Mouse (Mus musculus): ENCODE measurements around the gene Fam19a1. TPM values are rescaled to one million over a fixed set of nuclear protein-coding genes. Genes with fewer than 3 reads are reported as not detected.

The Fam19a1 gene
- polyA plus RNA-seq, 2 experiments = 0.89 to 3.4 TPM

DNA sequence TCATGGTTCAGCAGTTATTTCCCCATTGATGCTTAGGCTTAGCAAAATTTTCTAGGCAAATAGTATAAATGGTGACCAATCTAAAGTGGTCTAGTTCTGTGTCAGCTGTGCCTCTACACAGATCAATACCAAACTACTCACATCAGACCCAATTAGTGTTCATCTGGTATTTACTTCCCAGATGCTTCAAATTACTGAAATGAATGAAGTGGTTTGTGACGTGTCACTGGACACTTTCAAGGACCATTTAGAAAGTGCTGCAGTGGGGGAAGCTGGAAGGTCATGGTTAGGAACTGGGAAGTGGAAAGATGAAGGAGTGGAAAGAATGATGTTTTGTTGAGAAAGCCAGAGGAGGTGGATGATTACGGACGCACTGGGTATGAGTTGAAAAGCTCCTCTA lies 139.0 kb downstream of the Fam19a1 start:
- H3K36me3 ChIP-seq (ENCODE audit: control insufficient read depth, insufficient read depth, low read length) = no peaks in the 10 kb centered on the region
- H3K9ac ChIP-seq (ENCODE audit: low read depth, low read length, severe bottlenecking) = no peak overlapping the region
- 32% methylated on average over 3 of the region's 3 CpGs for WGBS
- H3K27ac ChIP-seq (replicated peaks; ENCODE audit: low read depth, low read length) = no peak overlapping the region
- ATAC-seq (ENCODE audit: low FRiP score, low read depth) (no peak), DNase-seq (ENCODE audit: low spot score) (no peak)
- no peak overlapping the region for H3K4me3 ChIP-seq (replicated peaks; ENCODE audit: low read length)
- H3K27me3 ChIP-seq (ENCODE audit: control insufficient read depth, insufficient read depth, low read length) = no peaks in the 10 kb centered on the region
- no peaks in the 10 kb centered on the region for H3K4me1 ChIP-seq (ENCODE audit: control insufficient read depth, insufficient read depth, low read length)
- no peak for TF ChIP-seq POLR2A (IDR thresholded peaks at IDR 0.05; ENCODE audit: borderline replicate concordance, extremely low read depth, insufficient read depth, insufficient read length)
- H3K9me3 ChIP-seq (ENCODE audit: control insufficient read depth, low read length) = no peaks in the 10 kb centered on the region
- no peak overlapping the region for H3K4me2 ChIP-seq (replicated peaks; ENCODE audit: low read depth, low read length, severe bottlenecking)

DNA sequence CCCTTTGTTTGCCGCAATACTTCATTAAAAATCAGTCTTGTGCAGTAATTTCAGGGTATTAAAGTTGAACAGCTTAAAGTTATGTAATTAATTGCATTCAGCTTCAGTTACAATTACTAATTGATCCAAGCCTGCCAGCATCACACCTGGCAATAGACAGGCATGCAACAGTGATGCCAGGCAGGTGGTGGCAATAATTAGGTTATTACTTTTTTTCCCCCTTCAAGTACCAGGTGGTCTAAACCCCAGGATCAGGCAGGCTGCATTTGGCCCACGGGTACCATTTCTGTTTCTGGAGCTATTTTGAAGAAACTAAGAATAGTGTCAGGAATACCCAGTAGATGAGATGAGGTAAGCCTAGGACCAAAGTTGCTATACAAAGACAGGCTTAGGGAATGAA lies 141.9 kb downstream of the Fam19a1 start:
- no peak for TF ChIP-seq POLR2A (IDR thresholded peaks at IDR 0.05; ENCODE audit: borderline replicate concordance, extremely low read depth, insufficient read depth, insufficient read length)
- H3K27me3 ChIP-seq (ENCODE audit: control insufficient read depth, insufficient read depth, low read length) = no peaks in the 10 kb centered on the region
- no peak for DNase-seq (ENCODE audit: low spot score)
- no peak overlapping the region for H3K4me2 ChIP-seq (replicated peaks; ENCODE audit: low read depth, low read length, severe bottlenecking)
- H3K27ac ChIP-seq (replicated peaks; ENCODE audit: low read depth, low read length) = no peak overlapping the region
- no peak overlapping the region for H3K4me3 ChIP-seq (replicated peaks; ENCODE audit: low read length)
- no peaks in the 10 kb centered on the region for H3K36me3 ChIP-seq (ENCODE audit: control insufficient read depth, insufficient read depth, low read length)
- H3K4me1 ChIP-seq (ENCODE audit: control insufficient read depth, insufficient read depth, low read length) = no peaks in the 10 kb centered on the region
- no peaks in the 10 kb centered on the region for H3K9me3 ChIP-seq (ENCODE audit: control insufficient read depth, low read length)
- H3K9ac ChIP-seq (ENCODE audit: low read depth, low read length, severe bottlenecking) = no peak overlapping the region
- 21% methylated on average over 2 of the region's 2 CpGs for WGBS
- no peak for ATAC-seq (ENCODE audit: low FRiP score, low read depth)

DNA sequence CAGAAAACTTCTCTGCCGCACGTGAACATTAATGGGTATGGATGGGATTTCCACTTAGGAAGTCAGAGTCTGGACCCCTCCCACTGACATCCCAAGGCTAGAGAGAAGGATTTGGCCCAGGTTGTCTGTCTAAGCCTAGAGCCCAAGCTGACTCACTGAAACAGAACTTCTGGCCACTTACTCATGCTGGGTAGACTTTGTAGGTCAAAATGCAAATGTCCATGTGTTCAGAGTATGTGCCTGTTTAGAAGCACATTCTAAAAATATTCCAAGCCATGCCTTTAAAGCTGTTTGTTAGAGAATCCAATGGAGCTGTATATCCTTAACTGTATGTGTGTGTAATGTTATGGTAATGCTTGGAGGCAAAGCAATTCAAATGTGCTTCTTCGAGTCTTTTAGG lies 145.7 kb downstream of the Fam19a1 start:
- DNase-seq (ENCODE audit: low spot score) (no peak), ATAC-seq (ENCODE audit: low FRiP score, low read depth) (no peak)
- H3K27ac ChIP-seq (replicated peaks; ENCODE audit: low read depth, low read length) = no peak overlapping the region
- 78% methylated on average over 3 of the region's 3 CpGs for WGBS
- no peak overlapping the region for H3K4me3 ChIP-seq (replicated peaks; ENCODE audit: low read length)
- no peak overlapping the region for H3K9ac ChIP-seq (ENCODE audit: low read depth, low read length, severe bottlenecking)
- no peak for TF ChIP-seq POLR2A (IDR thresholded peaks at IDR 0.05; ENCODE audit: borderline replicate concordance, extremely low read depth, insufficient read depth, insufficient read length)
- H3K36me3 ChIP-seq (ENCODE audit: control insufficient read depth, insufficient read depth, low read length) = no peaks in the 10 kb centered on the region
- no peaks in the 10 kb centered on the region for H3K27me3 ChIP-seq (ENCODE audit: control insufficient read depth, insufficient read depth, low read length)
- H3K4me2 ChIP-seq (replicated peaks; ENCODE audit: low read depth, low read length, severe bottlenecking) = no peak overlapping the region
- H3K4me1 ChIP-seq (ENCODE audit: control insufficient read depth, insufficient read depth, low read length) = no peaks in the 10 kb centered on the region
- H3K9me3 ChIP-seq (ENCODE audit: control insufficient read depth, low read length) = no peaks in the 10 kb centered on the region

DNA sequence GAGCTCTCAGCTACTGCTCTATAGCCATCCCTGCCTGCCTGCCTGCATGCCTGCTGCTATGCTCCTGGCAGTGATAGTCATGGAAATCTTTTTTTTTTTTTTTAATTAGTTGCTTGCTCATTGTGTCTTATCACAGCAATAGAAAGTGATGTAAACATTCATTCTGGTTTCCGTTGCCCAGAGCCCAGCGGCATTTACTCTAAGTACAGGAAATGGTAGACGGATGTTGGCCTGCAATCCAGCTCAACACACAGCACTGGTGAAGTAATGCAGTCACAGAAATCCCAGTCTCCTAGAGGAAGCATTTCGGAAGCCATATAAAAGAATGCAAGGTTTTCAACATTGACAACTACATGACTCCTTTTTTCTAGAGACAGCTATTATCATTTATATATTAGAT lies 153.5 kb downstream of the Fam19a1 start:
- no peak for TF ChIP-seq POLR2A (IDR thresholded peaks at IDR 0.05; ENCODE audit: borderline replicate concordance, extremely low read depth, insufficient read depth, insufficient read length)
- H3K4me2 ChIP-seq (replicated peaks; ENCODE audit: low read depth, low read length, severe bottlenecking) = no peak overlapping the region
- H3K36me3 ChIP-seq (ENCODE audit: control insufficient read depth, insufficient read depth, low read length) = no peaks in the 10 kb centered on the region
- H3K27ac ChIP-seq (replicated peaks; ENCODE audit: low read depth, low read length) = no peak overlapping the region
- 0 out of 2 replicates have a peak, but pooled peaks cover 4% of the 10 kb centered on the region for H3K9me3 ChIP-seq (ENCODE audit: control insufficient read depth, low read length)
- ATAC-seq (ENCODE audit: low FRiP score, low read depth) (no peak), DNase-seq (ENCODE audit: low spot score) (no peak)
- 92% methylated on average over 4 of the region's 4 CpGs for WGBS
- H3K9ac ChIP-seq (ENCODE audit: low read depth, low read length, severe bottlenecking) = no peak overlapping the region
- no peak overlapping the region for H3K4me3 ChIP-seq (replicated peaks; ENCODE audit: low read length)
- no peaks in the 10 kb centered on the region for H3K4me1 ChIP-seq (ENCODE audit: control insufficient read depth, insufficient read depth, low read length)
- H3K27me3 ChIP-seq (ENCODE audit: control insufficient read depth, insufficient read depth, low read length) = no peaks in the 10 kb centered on the region

DNA sequence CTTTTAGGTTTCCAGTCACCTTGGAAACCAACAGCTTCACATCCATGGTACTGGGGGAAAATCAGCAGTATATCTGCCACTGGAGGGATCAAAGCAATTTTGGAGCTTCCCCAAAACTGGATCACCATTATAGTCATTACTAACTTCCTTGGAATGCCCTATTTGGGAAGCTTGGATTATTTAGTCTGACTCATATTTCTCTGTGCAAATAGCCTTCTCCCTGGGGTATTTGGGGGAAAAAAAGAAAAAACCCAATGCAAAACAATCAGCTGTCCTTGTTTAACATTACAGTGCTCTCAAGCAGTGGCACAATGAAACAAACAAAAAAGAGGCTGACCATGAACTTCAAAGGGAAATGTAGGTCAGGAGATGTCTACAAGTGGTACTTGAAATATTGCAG lies 155.8 kb downstream of the Fam19a1 start:
- Histone ChIP-seq H3K36me3 (ENCODE audit: control insufficient read depth, insufficient read depth, low read length) (no peaks in the 10 kb centered on the region), H3K9ac (ENCODE audit: low read depth, low read length, severe bottlenecking) (no peak overlapping the region), H3K4me2 (replicated peaks; ENCODE audit: low read depth, low read length, severe bottlenecking) (no peak overlapping the region), H3K9me3 (ENCODE audit: control insufficient read depth, low read length) (0 out of 2 replicates have a peak, but pooled peaks cover 4% of the 10 kb centered on the region), H3K4me1 (ENCODE audit: control insufficient read depth, insufficient read depth, low read length) (no peaks in the 10 kb centered on the region), H3K4me3 (replicated peaks; ENCODE audit: low read length) (no peak overlapping the region), H3K27ac (replicated peaks; ENCODE audit: low read depth, low read length) (no peak overlapping the region), H3K27me3 (ENCODE audit: control insufficient read depth, insufficient read depth, low read length) (no peaks in the 10 kb centered on the region)
- TF ChIP-seq POLR2A (IDR thresholded peaks at IDR 0.05; ENCODE audit: borderline replicate concordance, extremely low read depth, insufficient read depth, insufficient read length) = no peak
- DNase-seq (ENCODE audit: low spot score) = no peak
- ATAC-seq (ENCODE audit: low FRiP score, low read depth) = no peak

DNA sequence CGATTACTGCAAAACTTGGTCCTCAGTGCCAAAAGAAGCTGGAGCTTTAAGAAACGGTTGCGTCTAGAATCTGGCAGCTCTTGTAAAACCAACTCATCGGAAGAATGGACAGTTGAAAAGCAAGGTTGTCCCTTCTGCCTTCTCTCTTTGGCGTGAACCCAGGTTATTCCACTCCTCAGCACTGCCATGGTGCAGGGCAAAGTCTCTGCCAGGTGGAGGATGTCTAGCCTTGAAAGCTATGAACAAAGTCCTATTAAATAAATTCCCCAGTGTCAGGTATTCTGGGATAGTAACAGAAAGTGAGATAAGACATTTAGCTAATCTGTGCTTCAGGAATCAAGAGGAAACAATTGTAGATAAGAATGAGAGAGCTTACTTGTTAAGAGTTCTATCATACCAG lies 157.5 kb downstream of the Fam19a1 start:
- no peak overlapping the region for H3K9ac ChIP-seq (ENCODE audit: low read depth, low read length, severe bottlenecking)
- no peak overlapping the region for H3K4me3 ChIP-seq (replicated peaks; ENCODE audit: low read length)
- no peak overlapping the region for H3K4me2 ChIP-seq (replicated peaks; ENCODE audit: low read depth, low read length, severe bottlenecking)
- H3K9me3 ChIP-seq (ENCODE audit: control insufficient read depth, low read length) = 0 out of 2 replicates have a peak, but pooled peaks cover 4% of the 10 kb centered on the region
- no peaks in the 10 kb centered on the region for H3K4me1 ChIP-seq (ENCODE audit: control insufficient read depth, insufficient read depth, low read length)
- no peak overlapping the region for H3K27ac ChIP-seq (replicated peaks; ENCODE audit: low read depth, low read length)
- no peaks in the 10 kb centered on the region for H3K36me3 ChIP-seq (ENCODE audit: control insufficient read depth, insufficient read depth, low read length)
- 87% methylated on average over 5 of the region's 5 CpGs for WGBS
- ATAC-seq (ENCODE audit: low FRiP score, low read depth) = no peak
- DNase-seq (ENCODE audit: low spot score) = no peak
- H3K27me3 ChIP-seq (ENCODE audit: control insufficient read depth, insufficient read depth, low read length) = no peaks in the 10 kb centered on the region
- TF ChIP-seq POLR2A (IDR thresholded peaks at IDR 0.05; ENCODE audit: borderline replicate concordance, extremely low read depth, insufficient read depth, insufficient read length) = no peak
